Mouse (Mus musculus) erythroblast, embryonic 14.5 days (primary cell): Measurements from ENCODE around the gene Psma5.

Experiments used
- GATA1 ChIP-seq: IDR thresholded peaks from 2 replicates; pipeline ENCODE4 v1.6.1; 2012; ENCODE audit warnings: low read length, inconsistent platforms, mixed read lengths
- TAL1 ChIP-seq: IDR thresholded peaks from 3 replicates; pipeline ENCODE4 v1.6.1; 2012; ENCODE audit warnings: low read length, inconsistent platforms, mixed read lengths

GRCm38 (mm10) chr3:108256719-108257637 is at the start of gene Psma5:
- no peak for TF ChIP-seq GATA1
- TF ChIP-seq TAL1, result no peak
